Mouse (Mus musculus): ENCODE data around the gene Tmprss9. TPM values are rescaled to one million over a fixed set of nuclear protein-coding genes. Genes with fewer than 3 reads are reported as not detected.

The Tmprss9 gene
- total and polyA plus RNA-seq, 3 experiments: 0.15 to 0.25 TPM; not detected in 1

DNA sequence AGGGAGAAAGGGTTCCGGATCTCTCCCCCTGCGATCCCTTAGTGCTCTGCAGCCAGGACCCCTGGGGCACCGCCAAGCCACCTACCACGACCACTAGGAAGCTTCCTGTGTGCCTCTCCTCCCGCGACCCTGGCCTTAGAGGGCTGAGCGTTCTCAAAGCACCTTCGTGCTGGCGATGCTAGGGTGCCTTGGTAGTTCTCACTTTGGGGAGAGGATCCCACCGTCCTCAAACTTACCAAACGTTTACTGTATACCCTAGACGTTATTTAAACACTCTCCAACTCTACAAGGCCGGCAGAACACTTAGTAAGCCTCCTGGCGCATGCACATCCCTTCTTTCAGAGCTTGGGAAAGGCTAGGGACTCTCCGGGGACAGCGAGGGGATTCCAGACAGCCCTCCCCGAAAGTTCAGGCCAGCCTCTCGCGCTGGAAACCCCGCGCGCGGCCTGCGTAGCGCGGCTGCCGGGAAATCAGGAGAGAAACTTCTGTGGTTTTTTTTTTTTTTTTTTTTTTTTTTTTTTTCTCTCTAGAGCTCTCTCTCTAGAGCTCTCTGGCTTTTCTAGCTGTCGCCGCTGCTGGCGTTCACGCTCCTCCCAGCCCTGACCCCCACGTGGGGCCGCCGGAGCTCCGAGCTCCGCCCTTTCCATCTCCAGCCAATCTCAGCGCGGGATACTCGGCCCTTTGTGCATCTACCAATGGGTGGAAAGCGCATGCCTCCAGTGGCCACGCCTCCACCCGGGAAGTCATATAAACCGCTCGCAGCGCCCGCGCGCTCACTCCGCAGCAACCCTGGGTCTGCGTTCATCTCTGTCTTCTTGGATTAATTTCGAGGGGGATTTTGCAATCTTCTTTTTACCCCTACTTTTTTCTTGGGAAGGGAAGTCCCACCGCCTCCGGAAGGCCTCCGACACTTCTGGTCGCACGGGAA is 57.9 kb downstream of the Tmprss9 start, which contains the start of gene Gadd45b:
Gene Gadd45b (plus strand): TSS at position 775 of the 928 bp plus-strand sequence.
- peaks cover 2 to 16% of the 10 kb centered on the region in 2 experiments; a peak in 3 of 4 replicates for H3K4me1 ChIP-seq (ENCODE audit: control insufficient read depth in 1 of 2, insufficient read depth in 2 of 2, low read length in 2 of 2)
- no peaks in the 10 kb centered on the region for H3K27me3 ChIP-seq (ENCODE audit: control insufficient read depth in 1 of 2, insufficient read depth in 2 of 2, low read length in 2 of 2)
- no peak for TF ChIP-seq MEF2A (IDR thresholded peaks at IDR 0.05; ENCODE audit: extremely low read depth, insufficient replicate concordance, low read depth, low read length, poor library complexity, severe bottlenecking)
- TF ChIP-seq SMC3 (IDR thresholded peaks at IDR 0.05; ENCODE audit: low read depth, low read length): no peak
- TF ChIP-seq MAX (IDR thresholded peaks at IDR 0.05; ENCODE audit: low read length): peak; percentile 88
- no peak for TF ChIP-seq USF2 (IDR thresholded peaks at IDR 0.05; ENCODE audit: borderline replicate concordance in 1 of 2, insufficient read depth in 1 of 2, low read depth in 1 of 2, low read length in 2 of 2)
- TF ChIP-seq MYC (IDR thresholded peaks at IDR 0.05; ENCODE audit: low read depth, low read length): peak; percentile 71
- TF ChIP-seq SIN3A (IDR thresholded peaks at IDR 0.05; ENCODE audit: low read length): peak; percentile 86
- peak; percentile 98 to 100 for TF ChIP-seq POLR2A (IDR thresholded peaks at IDR 0.05; ENCODE audit: control insufficient read depth in 1 of 2, insufficient read depth in 1 of 2, low read depth in 1 of 2, low read length in 2 of 2, poor library complexity in 1 of 2)
- TF ChIP-seq ZC3H11A (IDR thresholded peaks at IDR 0.05; ENCODE audit: low read depth, low read length): no peak
- peak; percentile 62; the same call in 1 of the 2 replicates for TF ChIP-seq ELF1 (IDR thresholded peaks at IDR 0.05; ENCODE audit: low read depth, low read length)
- TF ChIP-seq HCFC1 (IDR thresholded peaks at IDR 0.05; ENCODE audit: low read depth, low read length): peak; percentile 75
- 0 out of 2 replicates have a peak, but pooled peaks have one; percentile 31 for TF ChIP-seq NRF1 (IDR thresholded peaks at IDR 0.05; ENCODE audit: insufficient read depth, low read depth, low read length, poor library complexity, severe bottlenecking)
- TF ChIP-seq CHD1 (IDR thresholded peaks at IDR 0.05; ENCODE audit: low read depth, low read length): no peak
- TF ChIP-seq MAZ (IDR thresholded peaks at IDR 0.05; ENCODE audit: low read depth, low read length): peak; percentile 89; the same call in 1 of the 2 replicates
- TF ChIP-seq POLR2AphosphoS5 (IDR thresholded peaks at IDR 0.05; ENCODE audit: borderline replicate concordance, low read depth, low read length): peak; percentile 93; the same call in 1 of the 2 replicates
- TF ChIP-seq NELFE (IDR thresholded peaks at IDR 0.05; ENCODE audit: low read depth, low read length): peak; percentile 100
- no peak for TF ChIP-seq UBTF (IDR thresholded peaks at IDR 0.05; ENCODE audit: borderline replicate concordance, insufficient read depth, low read depth, low read length)
- peak; percentile 64; the same call in 1 of the 2 replicates for TF ChIP-seq TCF12 (IDR thresholded peaks at IDR 0.05; ENCODE audit: low read depth, low read length)
- no peak for TF ChIP-seq RAD21 (IDR thresholded peaks at IDR 0.05; ENCODE audit: low read depth, low read length)
- peak; percentile 65; the same call in 1 of the 2 replicates for TF ChIP-seq E2F4 (IDR thresholded peaks at IDR 0.05; ENCODE audit: borderline replicate concordance, low read depth, low read length)
- peak; percentile 84 for TF ChIP-seq USF1 (IDR thresholded peaks at IDR 0.05; ENCODE audit: low read depth, low read length)
- peak; percentile 100 for TF ChIP-seq ZMIZ1 (IDR thresholded peaks at IDR 0.05; ENCODE audit: low read depth, low read length)
- no peak for TF ChIP-seq EP300 (IDR thresholded peaks at IDR 0.05; ENCODE audit: low read depth in 1 of 2, low read length in 2 of 2)
- TF ChIP-seq GATA1 (IDR thresholded peaks at IDR 0.05; ENCODE audit: low read depth, low read length): no peak
- TF ChIP-seq MYB (IDR thresholded peaks at IDR 0.05; ENCODE audit: low read depth, low read length): no peak
- no peak for TF ChIP-seq GABPA (IDR thresholded peaks at IDR 0.05; ENCODE audit: low read depth, low read length)
- TF ChIP-seq MAFK (IDR thresholded peaks at IDR 0.05; ENCODE audit: borderline replicate concordance, low read depth, low read length): no peak
- TF ChIP-seq BHLHE40 (IDR thresholded peaks at IDR 0.05; ENCODE audit: borderline replicate concordance, low read depth, low read length): peak; percentile 94
- peak; percentile 47; the same call in 1 of the 2 replicates for TF ChIP-seq KAT2A (conservative IDR thresholded peaks at IDR 0.05; ENCODE audit: low read depth, low read length)
- no peak for TF ChIP-seq CHD2 (IDR thresholded peaks at IDR 0.05; ENCODE audit: low read length)
- peak; percentile 83 for TF ChIP-seq MXI1 (IDR thresholded peaks at IDR 0.05; ENCODE audit: low read depth, low read length)
- TF ChIP-seq TBP (IDR thresholded peaks at IDR 0.05; ENCODE audit: low read depth, low read length): peak; percentile 99
- TF ChIP-seq CTCF (IDR thresholded peaks at IDR 0.05 in 2 of 3, conservative IDR thresholded peaks at IDR 0.05 in 1 of 3; ENCODE audit: control insufficient read depth in 1 of 3, insufficient read depth in 1 of 3, low read depth in 2 of 3, low read length in 3 of 3, poor library complexity in 1 of 3, severe bottlenecking in 1 of 3): 0 out of 6 replicates have a peak, but pooled peaks of 1 of the 3 experiments have one; percentile 7
- peak; percentile 99 for TF ChIP-seq ZNF384 (IDR thresholded peaks at IDR 0.05; ENCODE audit: low read depth, low read length)
- peak; percentile 99 for TF ChIP-seq POLR2AphosphoS2 (IDR thresholded peaks at IDR 0.05; ENCODE audit: low read length)

More for the DNA sequence above, 57.9 kb downstream of the Tmprss9 start, which contains the start of gene Gadd45b:
- Histone ChIP-seq H3K79me2 (ENCODE audit: control insufficient read depth, insufficient read depth, low read length, poor library complexity) (peaks cover 13% of the 10 kb centered on the region), H3K27ac (ENCODE audit: control insufficient read depth, low read depth, low read length) (peak within 1 kb of the TSS; percentile 72), H3K36me3 (ENCODE audit: control insufficient read depth in 1 of 2, insufficient read depth in 2 of 2, low read length in 2 of 2) (peaks cover 0 to 8% of the 10 kb centered on the region in 2 experiments; a peak in 2 of 4 replicates), H3K9ac (ENCODE audit: control insufficient read depth, low read depth, low read length, poor library complexity, severe bottlenecking) (peak within 1 kb of the TSS; percentile 76), H3K9me3 (replicated peaks; ENCODE audit: insufficient read depth, low read length) (no peaks in the 10 kb centered on the region), H3K4me3 (ENCODE audit: control insufficient read depth in 1 of 2, insufficient read depth in 1 of 2, low read depth in 2 of 2, low read length in 2 of 2) (peak within 1 kb of the TSS; percentile 75 to 84)
- peak; percentile 99 for DNase-seq (ENCODE audit: low read depth, low spot score)
